Mouse (Mus musculus): ENCODE measurements around the gene Pus7.

GRCm38 (mm10) chr5:23711244-23711643 lies 72.3 kb downstream of the Pus7 start:
- TF ChIP-seq POLR2A (IDR thresholded peaks at IDR 0.05; ENCODE audit: borderline replicate concordance, extremely low read depth, insufficient read depth, insufficient read length, poor library complexity, severe bottlenecking), result no peak
- TF ChIP-seq CTCF (IDR thresholded peaks at IDR 0.05; ENCODE audit: borderline replicate concordance, extremely low read depth, insufficient read depth, insufficient read length), result no peak
